ENCODE assay signal across 8 mouse cellular contexts in genomic region chr9:14275792-14276480, GRCm38 (mm10). TPM values are rescaled to one million over a fixed set of nuclear protein-coding genes. Genes with fewer than 3 reads are reported as not detected.
DNase-seq lines count a peak whose midpoint lies in the region; ATAC-seq lines count a peak whose summit lies in the region.

No protein-coding gene starts in this region.

- H3K9ac ChIP-seq in intestine, embryonic 14.5 days (ENCODE audit: low read length), result peak overlapping the region; percentile 88

- DNase-seq in adrenal gland, adult 18-20 months (ENCODE audit: low spot score in 2 of 2), result peak; percentile 94 to 95
- peak; percentile 99 for DNase-seq in embryo, embryonic 11 days
- DNase-seq in gastrocnemius, postnatal 25 days, result peak; percentile 99
- peak; percentile 97 for DNase-seq in intestine, embryonic 14.5 days (ENCODE audit: low spot score)
- peak; percentile 98 to 100 for DNase-seq in left cerebral cortex, postnatal 14 days (ENCODE audit: low spot score in 2 of 2)
- DNase-seq in mesoderm, embryonic 11.5 days (ENCODE audit: low read depth, low spot score), result peak; percentile 99
- DNase-seq in right cerebral cortex, postnatal 36 days (ENCODE audit: low spot score in 2 of 2), result peak; percentile 99
- peak; percentile 98 for DNase-seq in yolk sac, embryonic 10.5 days (ENCODE audit: low spot score)

- peak overlapping the region; percentile 61 for H3K4me3 ChIP-seq in intestine, embryonic 14.5 days (ENCODE audit: low read depth, low read length)

- H3K27me3 ChIP-seq in intestine, embryonic 14.5 days (replicated peaks; ENCODE audit: control insufficient read depth, insufficient read depth, low read length), result no peaks in the 10 kb centered on the region

- WGBS in intestine, embryonic 14.5 days, result under 1% methylated on average over 53 of the region's 54 CpGs

- H3K27ac ChIP-seq in intestine, embryonic 14.5 days (ENCODE audit: low read depth), result peak overlapping the region; percentile 95

- H3K4me2 ChIP-seq in intestine, embryonic 14.5 days (ENCODE audit: low read length), result peak overlapping the region; percentile 62

- no peaks in the 10 kb centered on the region for H3K9me3 ChIP-seq in intestine, embryonic 14.5 days (ENCODE audit: control insufficient read depth, low read length)

- peak; percentile 99 for ATAC-seq in intestine, embryonic 14.5 days (replicated peaks; ENCODE audit: low FRiP score, low TSS enrichment, low read depth)

- intact Hi-C loops in left cerebral cortex, postnatal 14 days (cut with DNase I), result loop anchor here (2.0 to 5.0 kb wide), 3 partner anchors 99 to 383 kb away; no protein-coding TSS in a partner anchor

- peaks cover 14% of the 10 kb centered on the region for H3K4me1 ChIP-seq in intestine, embryonic 14.5 days (replicated peaks; ENCODE audit: control insufficient read depth, insufficient read depth, low read length)

- H3K36me3 ChIP-seq in intestine, embryonic 14.5 days (ENCODE audit: control insufficient read depth, insufficient read depth, low read length), result no peaks in the 10 kb centered on the region; the same call in 1 of the 2 replicates

RNA-seq across cellular contexts. Expression of gene Sesn3, which starts 1.1 kb away (rescaled TPM):
- total RNA-seq in adrenal gland, adult 18-20 months (2021), result 10 to 100 TPM; 40.6 to 66.1 TPM
- 10 to 100 TPM; 24.9 to 29.0 TPM for total RNA-seq in gastrocnemius, postnatal 25 days (2021)
- polyA plus RNA-seq in intestine, embryonic 14.5 days (2014; fragmentation: Nextera tagmentation; extraction: Ambion mirVana), result 29.9 and 30.5 TPM in 2 replicates
- total RNA-seq in left cerebral cortex, postnatal 14 days (2021), result 10 to 100 TPM; 88.7 to 97.8 TPM

Comparison
In these comparisons a context has a peak if more than half of its experiments do, and no peak if none do; other contexts are left out.
1. Peak in every context shown above with its lines: DNase-seq, ATAC-seq, H3K4me3 ChIP-seq and H3K27ac ChIP-seq.